Mouse (Mus musculus) kidney, embryonic 16.5 days (tissue): Measurements from ENCODE around the gene Aes. TPM values are rescaled to one million over a fixed set of nuclear protein-coding genes. Genes with fewer than 3 reads are reported as not detected.
A peak's percentile ranks its signal among the peaks of the same experiment; 100 is the strongest.

Experiments used
- ATAC-seq: fragments of 200-750 bp; cut with Nextera tagmentation; 2 replicates; pipeline ENCODE4 v1.8.0; 2017; ENCODE audit warnings: moderate TSS enrichment; ENCODE audit not compliant: low FRiP score, low TSS enrichment
- H3K27ac ChIP-seq: fragments of 300-500 bp; sonication (generic); 2 replicates; pipeline ENCODE4 v1.5.1; 2014; ENCODE audit warnings: low read length
- H3K27me3 ChIP-seq: fragments of 300-500 bp; sonication (generic); 2 replicates; pipeline ENCODE4 v1.6.1; 2014; ENCODE audit warnings: low read length, control low read depth, mixed read lengths; ENCODE audit not compliant: insufficient read depth
- H3K36me3 ChIP-seq: fragments of 300-500 bp; sonication (generic); 2 replicates; pipeline ENCODE4 v1.6.1; 2014; ENCODE audit warnings: low read length, control low read depth, mixed read lengths; ENCODE audit not compliant: insufficient read depth
- H3K4me1 ChIP-seq: fragments of 300-500 bp; sonication (generic); 2 replicates; pipeline ENCODE4 v1.6.1; 2014; ENCODE audit warnings: low read length, control low read depth, mixed read lengths; ENCODE audit not compliant: insufficient read depth
- H3K4me2 ChIP-seq: fragments of 300-500 bp; sonication (generic); replicated peaks from 2 replicates; pipeline ENCODE4 v1.6.1; 2014; ENCODE audit warnings: low read depth, low read length
- H3K4me3 ChIP-seq: fragments of 300-500 bp; sonication (generic); 2 replicates; pipeline ENCODE4 v1.5.1; 2014; ENCODE audit warnings: mild to moderate bottlenecking, low read length
- H3K9ac ChIP-seq: fragments of 300-500 bp; sonication (generic); replicated peaks from 2 replicates; pipeline ENCODE4 v1.6.1; 2014; ENCODE audit warnings: low read length
- H3K9me3 ChIP-seq: fragments of 300-500 bp; sonication (generic); 2 replicates; pipeline ENCODE4 v1.6.1; 2016; ENCODE audit warnings: low read length, control low read depth
- WGBS: fragments of 180-500 bp; shearing (Covaris S2); extraction: QIAGEN DNeasy Blood & Tissue Kit; methylation state at CpG from one replicate; pipeline ENCODE4 v1.1.7; 2014; 5-methylcytosine and 5-hydroxymethylcytosine counted together
- polyA plus RNA-seq: library from polyadenylated mRNA; unstranded; fragments of >200 nt; fragmentation: Nextera tagmentation; extraction: Ambion mirVana; gene quantifications from 2 replicates; pipeline ENCODE4 v1.2.1, GENCODE M21; 2015

The Aes gene
- polyA plus RNA-seq, 1 experiment from 2014 or later = 487 TPM

GRCm38 (mm10) chr10:81564734-81565133 is 5.4 kb downstream of the Aes start:
- 24% methylated on average over 10 of the region's 10 CpGs for WGBS
- H3K9me3 ChIP-seq = no peaks in the 10 kb centered on the region
- peak overlapping the region; percentile 65 for H3K9ac ChIP-seq
- H3K27me3 ChIP-seq = 0 out of 2 replicates have a peak, but pooled peaks cover 2% of the 10 kb centered on the region
- peaks cover 25% of the 10 kb centered on the region for H3K36me3 ChIP-seq
- no peak overlapping the region for H3K4me3 ChIP-seq
- 0 out of 2 replicates have a peak overlapping the region, but pooled peaks have one; percentile 57 for H3K4me2 ChIP-seq
- peaks cover 73% of the 10 kb centered on the region for H3K4me1 ChIP-seq
- peak overlapping the region; percentile 81; the same call in 1 of the 2 replicates for H3K27ac ChIP-seq
- ATAC-seq = no peak

- H3K4me1 ChIP-seq = peaks cover 80% of the 10 kb centered on the region
- WGBS = 51% methylated on average over 20 of the region's 20 CpGs
- no peak overlapping the region for H3K9ac ChIP-seq
- H3K9me3 ChIP-seq = no peaks in the 10 kb centered on the region
- ATAC-seq = no peak
- no peak overlapping the region for H3K4me3 ChIP-seq
- H3K27ac ChIP-seq = no peak overlapping the region
- H3K4me2 ChIP-seq = no peak overlapping the region
- 0 out of 2 replicates have a peak, but pooled peaks cover 2% of the 10 kb centered on the region for H3K27me3 ChIP-seq
- peaks cover 25% of the 10 kb centered on the region for H3K36me3 ChIP-seq
These were observed 6.3 kb downstream of the Aes start for GRCm38 (mm10) chr10:81565257-81566228.

- 9% methylated on average over 14 of the region's 16 CpGs for WGBS
- H3K27me3 ChIP-seq = peaks cover 12% of the 10 kb centered on the region; the same call in 1 of the 2 replicates
These were observed 9.3 kb downstream of the Aes start for GRCm38 (mm10) chr10:81568381-81569191.

DNA sequence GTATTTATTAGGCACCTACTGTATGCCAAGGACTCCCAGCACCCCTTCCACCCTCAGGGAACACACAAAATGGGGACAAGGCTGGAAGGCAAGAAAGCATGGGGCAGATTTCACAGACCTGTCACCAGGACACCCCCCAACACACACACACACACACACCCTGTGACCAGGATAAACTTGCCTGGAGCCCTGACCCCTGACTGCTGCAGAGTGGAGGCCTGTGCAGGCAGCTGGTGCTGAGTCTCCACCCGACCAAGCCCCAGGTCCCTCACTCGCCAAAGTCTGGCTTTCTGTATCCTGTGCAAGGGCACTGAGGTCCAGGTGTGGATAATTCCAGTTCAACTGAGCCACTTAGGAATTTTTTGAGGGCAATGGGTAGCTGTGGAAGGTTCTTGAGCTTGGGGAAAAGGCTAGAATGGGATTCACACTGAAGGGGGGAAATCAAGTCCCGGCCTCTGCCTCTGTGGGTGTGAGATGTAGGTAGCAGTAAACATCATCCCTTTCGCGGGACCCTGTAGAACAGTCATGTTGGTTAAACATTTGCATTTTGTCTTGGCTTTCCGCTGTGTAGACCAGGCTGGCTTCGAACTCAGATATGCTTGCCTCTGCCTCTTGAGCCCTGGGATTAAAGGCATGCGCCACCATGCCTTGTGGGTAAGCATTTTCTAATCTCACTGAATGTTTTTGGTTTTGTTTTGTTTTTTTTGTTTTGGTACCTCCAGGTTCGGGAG is 10.4 kb downstream of the Aes start:
- Histone ChIP-seq H3K4me3 (no peak overlapping the region), H3K9ac (no peak overlapping the region; the same call in 1 of the 2 replicates), H3K4me1 (peaks cover 76% of the 10 kb centered on the region), H3K4me2 (0 out of 2 replicates have a peak overlapping the region, but pooled peaks have one; percentile 95), H3K27me3 (peaks cover 17% of the 10 kb centered on the region; the same call in 1 of the 2 replicates), H3K9me3 (no peaks in the 10 kb centered on the region), H3K27ac (peak overlapping the region; percentile 92), H3K36me3 (peaks cover 18% of the 10 kb centered on the region)
- 43% methylated on average over 9 of the region's 9 CpGs for WGBS
- ATAC-seq = no peak

More at GRCm38 (mm10) chr10:81568381-81569191, 9.3 kb downstream of the Aes start:
- no peaks in the 10 kb centered on the region for H3K9me3 ChIP-seq
- peaks cover 76% of the 10 kb centered on the region for H3K4me1 ChIP-seq
- H3K9ac ChIP-seq = peak overlapping the region; percentile 30
- H3K27ac ChIP-seq = peak overlapping the region; percentile 92
- H3K36me3 ChIP-seq = peaks cover 22% of the 10 kb centered on the region
- H3K4me2 ChIP-seq = peak overlapping the region; percentile 35
- ATAC-seq = peak; percentile 10
- no peak overlapping the region for H3K4me3 ChIP-seq

- Histone ChIP-seq H3K27ac (peak overlapping the region; percentile 92), H3K4me2 (peak overlapping the region; percentile 95), H3K27me3 (peaks cover 17% of the 10 kb centered on the region; the same call in 1 of the 2 replicates), H3K4me1 (peaks cover 75% of the 10 kb centered on the region), H3K9ac (peak overlapping the region; percentile 46), H3K36me3 (peaks cover 12% of the 10 kb centered on the region), H3K4me3 (peak overlapping the region; percentile 52), H3K9me3 (no peaks in the 10 kb centered on the region)
- ATAC-seq = no peak; the same call in 1 of the 2 replicates
- WGBS = 4% methylated on average over 6 of the region's 11 CpGs
These were observed 11.0 kb downstream of the Aes start for GRCm38 (mm10) chr10:81570238-81570800.

DNA sequence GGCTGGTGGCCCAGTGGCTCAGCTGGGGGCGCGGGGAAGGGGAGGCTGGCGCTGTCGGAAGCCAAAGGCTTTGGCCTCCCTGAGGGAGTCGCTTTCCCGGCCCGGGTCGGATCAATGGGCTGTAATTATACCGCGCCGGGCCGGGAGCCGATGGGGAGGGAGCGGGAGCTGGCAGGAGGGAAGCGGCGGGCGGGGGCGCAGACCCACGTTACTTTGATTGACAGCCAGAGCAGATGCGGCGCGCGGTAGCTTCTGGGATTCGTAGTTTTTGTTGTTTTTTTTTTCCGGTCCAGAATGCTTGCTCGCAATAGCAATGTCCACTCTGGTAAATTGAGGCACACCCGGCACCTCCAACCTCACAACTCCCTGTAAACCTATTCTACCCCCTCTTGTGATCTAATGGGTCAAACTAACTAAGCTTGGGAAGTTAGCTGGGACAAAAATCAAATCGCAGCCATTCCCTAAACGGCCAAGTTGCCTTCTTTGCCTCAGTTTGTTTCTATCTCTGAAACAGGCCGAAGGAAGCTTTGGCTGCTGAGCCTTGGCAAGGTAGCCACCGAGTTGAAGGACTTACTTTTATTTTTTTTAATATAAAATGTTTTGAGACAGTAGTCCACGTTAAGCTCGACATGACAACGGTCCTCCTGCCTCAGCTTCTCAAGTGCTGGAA is 11.7 kb downstream of the Aes start:
- peaks cover 16% of the 10 kb centered on the region; the same call in 1 of the 2 replicates for H3K27me3 ChIP-seq
- H3K9ac ChIP-seq = peak overlapping the region; percentile 53
- peak; percentile 67 for ATAC-seq
- no peaks in the 10 kb centered on the region for H3K9me3 ChIP-seq
- peaks cover 76% of the 10 kb centered on the region for H3K4me1 ChIP-seq
- peak overlapping the region; percentile 95 for H3K4me2 ChIP-seq
- peak overlapping the region; percentile 52 for H3K4me3 ChIP-seq
- peaks cover 5% of the 10 kb centered on the region for H3K36me3 ChIP-seq
- H3K27ac ChIP-seq = peak overlapping the region; percentile 92
- whole genome bisulfite sequencing = under 1% methylated on average over 33 of the region's 34 CpGs

DNA sequence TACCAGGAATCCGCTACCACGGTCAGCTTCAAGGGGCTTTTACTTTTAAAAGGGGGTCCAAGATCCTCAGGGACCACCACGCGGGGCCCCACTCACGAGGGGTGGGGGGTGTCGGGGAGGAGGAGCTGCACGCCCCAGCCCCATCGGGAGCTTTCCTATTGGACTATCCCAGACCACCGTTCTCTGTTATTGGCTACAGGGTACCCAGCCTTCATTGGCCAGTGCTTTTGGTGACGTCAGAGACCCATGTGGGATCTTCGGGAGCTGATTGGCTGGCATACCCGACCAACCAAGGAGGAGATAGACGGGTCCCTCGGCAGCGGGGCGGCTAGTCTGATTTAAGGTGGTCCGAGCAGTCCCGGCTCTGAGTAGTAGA is 12.2 kb downstream of the Aes start:
- Histone ChIP-seq H3K27me3 (peaks cover 20% of the 10 kb centered on the region), H3K9me3 (no peaks in the 10 kb centered on the region), H3K36me3 (peaks cover 3% of the 10 kb centered on the region; the same call in 1 of the 2 replicates), H3K4me2 (peak overlapping the region; percentile 95), H3K9ac (peak overlapping the region; percentile 58), H3K4me1 (peaks cover 80% of the 10 kb centered on the region), H3K4me3 (peak overlapping the region; percentile 52), H3K27ac (peak overlapping the region; percentile 96)
- peak; percentile 88 for ATAC-seq
- WGBS = under 1% methylated on average over 18 of the region's 18 CpGs

DNA sequence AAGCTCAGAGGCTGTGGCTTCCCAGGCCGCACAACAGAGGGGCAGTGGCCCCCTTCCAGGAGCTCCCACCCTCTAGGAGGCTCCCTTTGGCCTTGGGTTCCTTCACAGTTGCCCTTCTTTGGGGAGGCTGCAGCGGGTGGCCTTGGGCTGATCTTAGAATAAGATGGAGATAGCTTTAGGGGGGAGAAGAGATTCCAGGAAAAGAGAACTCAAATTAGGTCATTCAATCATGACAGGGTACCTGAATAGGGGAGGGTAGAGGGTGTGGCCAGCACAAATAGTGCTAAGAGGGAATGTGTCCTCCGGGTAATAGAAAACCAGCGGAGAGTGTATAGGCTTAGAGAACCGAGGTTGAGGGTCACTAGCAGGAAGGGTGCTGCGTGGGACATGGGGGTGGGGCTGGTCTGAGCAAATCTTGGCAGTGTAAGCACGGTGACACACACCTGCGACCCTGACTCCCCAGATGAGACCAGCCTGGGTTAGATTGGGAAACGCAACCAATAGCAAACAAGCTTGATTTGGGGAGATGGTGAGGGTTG is 12.9 kb downstream of the Aes start:
- Histone ChIP-seq H3K9me3 (no peaks in the 10 kb centered on the region), H3K36me3 (0 out of 2 replicates have a peak, but pooled peaks cover 3% of the 10 kb centered on the region), H3K4me1 (peaks cover 86% of the 10 kb centered on the region), H3K27me3 (peaks cover 22% of the 10 kb centered on the region), H3K4me2 (peak overlapping the region; percentile 95), H3K4me3 (peak overlapping the region; percentile 37), H3K27ac (peak overlapping the region; percentile 96), H3K9ac (peak overlapping the region; percentile 58)
- ATAC-seq = peak; percentile 0; the same call in 1 of the 2 replicates
- WGBS = 6% methylated on average over 9 of the region's 9 CpGs
